Mouse (Mus musculus) forebrain, embryonic 11.5 days (tissue): ENCODE measurements around the gene Fam213a. TPM values are rescaled to one million over a fixed set of nuclear protein-coding genes. Genes with fewer than 3 reads are reported as not detected.
A peak's percentile ranks its signal among the peaks of the same experiment; 100 is the strongest.

Experiments used
- ATAC-seq: fragments of 200-750 bp; cut with Nextera tagmentation; replicated peaks from 2 replicates; pipeline ENCODE4 v1.8.0; 2017; ENCODE audit warnings: moderate TSS enrichment; ENCODE audit not compliant: low FRiP score
- DNase-seq: peaks from one replicate; pipeline ENCODE4 v3.0.0-alpha.2; 2017; ENCODE audit warnings: low spot score
- H3K27ac ChIP-seq: fragments of 300-500 bp; sonication (generic); 2 replicates; pipeline ENCODE4 v1.5.1; 2014; ENCODE audit warnings: low read depth, low read length
- H3K27me3 ChIP-seq: fragments of 300-500 bp; sonication (generic); 2 replicates; pipeline ENCODE4 v1.6.1; 2014; ENCODE audit warnings: mild to moderate bottlenecking, low read length, mixed read lengths; ENCODE audit not compliant: control insufficient read depth, insufficient read depth
- H3K36me3 ChIP-seq: fragments of 300-500 bp; sonication (generic); 2 replicates; pipeline ENCODE4 v1.6.1; 2014; ENCODE audit warnings: mild to moderate bottlenecking, low read length, moderate library complexity, mixed read lengths; ENCODE audit not compliant: control insufficient read depth, insufficient read depth
- H3K4me1 ChIP-seq: fragments of 300-500 bp; sonication (generic); replicated peaks from 2 replicates; pipeline ENCODE4 v1.6.1; 2014; ENCODE audit warnings: low read length, mixed read lengths; ENCODE audit not compliant: control insufficient read depth, insufficient read depth
- H3K4me2 ChIP-seq: fragments of 300-500 bp; sonication (generic); 2 replicates; pipeline ENCODE4 v1.6.1; 2014; ENCODE audit warnings: low read depth, mild to moderate bottlenecking, low read length, moderate library complexity, mixed read lengths; ENCODE audit not compliant: severe bottlenecking
- H3K4me3 ChIP-seq: fragments of 300-500 bp; sonication (generic); 2 replicates; pipeline ENCODE4 v1.5.1; 2014; ENCODE audit warnings: low read depth, low read length
- H3K9ac ChIP-seq: fragments of 300-500 bp; sonication (generic); 2 replicates; pipeline ENCODE4 v1.6.1; 2014; ENCODE audit warnings: low read length
- H3K9me3 ChIP-seq: fragments of 300-500 bp; sonication (generic); 2 replicates; pipeline ENCODE4 v1.6.1; 2016; ENCODE audit warnings: low read length, mixed read lengths; ENCODE audit not compliant: control insufficient read depth
- WGBS: fragments of 180-500 bp; shearing (Covaris S2); extraction: QIAGEN DNeasy Blood & Tissue Kit; methylation state at CpG from one replicate; pipeline ENCODE4 v1.1.7; 2014; 5-methylcytosine and 5-hydroxymethylcytosine counted together
- polyA plus RNA-seq: library from polyadenylated mRNA; unstranded; fragments of >200 nt; fragmentation: Nextera tagmentation; extraction: Ambion mirVana; gene quantifications from 2 replicates; pipeline ENCODE4 v1.2.1, GENCODE M21; 2014

Gene Fam213a
- polyA plus RNA-seq, 1 experiment from 2014 or later, result 57.9 TPM

DNA sequence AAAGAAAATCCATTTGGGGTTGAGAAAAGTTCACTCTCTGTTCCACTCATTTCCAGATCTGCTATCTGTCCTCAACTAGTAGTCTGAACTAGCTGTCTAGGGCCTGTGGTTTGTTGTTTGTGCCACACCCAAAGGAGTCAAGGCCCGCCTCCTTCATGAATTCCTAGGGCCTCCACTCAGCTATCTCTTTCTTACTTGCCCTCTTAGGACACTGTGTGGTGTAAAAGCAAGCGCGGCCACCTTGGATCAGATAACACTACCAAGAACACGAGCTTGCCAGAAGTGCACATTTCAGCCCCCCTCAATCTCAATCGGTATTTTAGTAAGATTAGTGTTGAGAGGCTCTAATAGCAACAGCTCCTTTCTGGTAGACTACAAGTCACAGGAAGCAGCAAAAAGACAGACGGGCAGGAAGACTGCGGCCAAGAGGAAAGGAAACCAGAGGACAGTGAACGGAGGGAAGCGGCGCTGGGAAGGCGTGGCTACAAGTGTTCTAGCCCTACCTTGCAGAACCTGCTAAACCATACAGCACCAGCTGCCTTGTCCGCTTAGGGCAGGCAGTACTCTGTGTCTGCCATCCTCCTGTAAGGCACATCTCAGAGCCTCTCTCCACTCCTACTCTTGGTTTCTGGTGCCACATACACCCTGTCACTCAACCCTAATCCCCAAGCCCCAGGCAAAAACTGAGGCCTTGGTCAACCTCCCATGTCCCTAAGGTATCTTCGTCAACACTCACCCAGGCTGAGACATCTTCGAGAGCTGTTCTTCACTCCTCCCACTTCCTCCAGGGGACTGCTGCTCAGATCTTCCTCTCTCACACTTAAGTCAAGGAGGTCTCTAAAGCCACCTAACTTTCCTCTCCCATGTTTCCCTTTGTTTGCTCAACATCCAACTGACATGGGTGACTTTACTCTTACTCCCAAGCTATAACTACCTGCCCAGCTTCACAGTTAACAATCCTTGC is 65.9 kb downstream of the Fam213a start:
- H3K9ac ChIP-seq, result no peak overlapping the region
- no peak overlapping the region for H3K4me2 ChIP-seq
- H3K27me3 ChIP-seq, result no peaks in the 10 kb centered on the region
- peaks cover 7% of the 10 kb centered on the region for H3K4me1 ChIP-seq
- no peak overlapping the region for H3K4me3 ChIP-seq
- DNase-seq (no peak), ATAC-seq (0 out of 2 replicates have a peak, but pooled peaks have one; percentile 9)
- H3K9me3 ChIP-seq, result no peaks in the 10 kb centered on the region
- 90% methylated on average over 14 of the region's 14 CpGs for WGBS
- no peaks in the 10 kb centered on the region for H3K36me3 ChIP-seq
- no peak overlapping the region for H3K27ac ChIP-seq

DNA sequence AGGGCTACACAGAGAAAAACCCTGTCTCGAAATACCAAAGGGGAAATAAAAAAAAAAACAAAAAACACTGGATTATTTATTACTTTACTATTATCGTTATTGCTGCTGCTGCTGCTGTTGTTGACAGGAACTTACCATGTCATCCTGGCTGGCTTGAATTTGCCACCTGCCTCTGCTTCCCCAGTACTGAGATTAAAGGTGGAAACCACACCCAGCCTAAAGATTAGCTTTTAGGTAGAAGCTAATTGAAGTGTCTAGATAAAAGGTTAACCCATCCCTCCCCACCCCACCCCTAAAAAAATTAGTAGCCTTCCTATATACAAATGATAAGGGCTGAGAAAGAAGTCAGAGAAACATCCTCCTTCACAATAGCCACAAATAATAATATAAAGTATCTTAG is 69.8 kb downstream of the Fam213a start:
- Histone ChIP-seq H3K4me2 (no peak overlapping the region), H3K27ac (no peak overlapping the region), H3K9ac (no peak overlapping the region), H3K4me1 (peaks cover 2% of the 10 kb centered on the region; the same call in 1 of the 2 replicates), H3K4me3 (no peak overlapping the region), H3K9me3 (no peaks in the 10 kb centered on the region), H3K36me3 (no peaks in the 10 kb centered on the region), H3K27me3 (no peaks in the 10 kb centered on the region)
- no peak for DNase-seq
- 92% methylated on average over 2 of the region's 2 CpGs for WGBS
- ATAC-seq, result no peak

Other genes with a start within 250 kb of the Fam213a start
- 0.96 and 1.4 TPM in 2 replicates for gene Sh2d4b, start 120.5 kb downstream of the Fam213a start, polyA plus RNA-seq
- 87.8 and 96.1 TPM in 2 replicates for gene Tspan14, start 47.0 kb downstream of the Fam213a start, polyA plus RNA-seq
- 0.24 and 0.57 TPM in 2 replicates for gene Dydc2, start 55.4 kb upstream of the Fam213a start, polyA plus RNA-seq
- not detected in 2 replicates for gene Dydc1, start 59.1 kb upstream of the Fam213a start, polyA plus RNA-seq
- gene Mat1a, start 91.2 kb upstream of the Fam213a start, polyA plus RNA-seq, result not detected in 2 replicates
- not detected in 2 replicates for gene Sftpa1, start 118.0 kb upstream of the Fam213a start, polyA plus RNA-seq
- gene Mbl1, start 137.7 kb upstream of the Fam213a start, polyA plus RNA-seq, result not detected in 2 replicates
- gene Sftpd, start 171.4 kb upstream of the Fam213a start, polyA plus RNA-seq, result not detected in 2 replicates